Mouse (Mus musculus) forebrain, embryonic 11.5 days (tissue): ENCODE data around the gene Hrh2. TPM values are rescaled to one million over a fixed set of nuclear protein-coding genes. Genes with fewer than 3 reads are reported as not detected.

Source experiments
- ATAC-seq: fragments of 200-750 bp; cut with Nextera tagmentation; replicated peaks from 2 replicates; pipeline ENCODE4 v1.8.0; 2017; ENCODE audit warnings: moderate TSS enrichment; ENCODE audit not compliant: low FRiP score
- DNase-seq: peaks from one replicate; pipeline ENCODE4 v3.0.0-alpha.2; 2017; ENCODE audit warnings: low spot score
- H3K27ac ChIP-seq: fragments of 300-500 bp; sonication (generic); 2 replicates; pipeline ENCODE4 v1.5.1; 2014; ENCODE audit warnings: low read depth, low read length
- H3K27me3 ChIP-seq: fragments of 300-500 bp; sonication (generic); 2 replicates; pipeline ENCODE4 v1.6.1; 2014; ENCODE audit warnings: mild to moderate bottlenecking, low read length, mixed read lengths; ENCODE audit not compliant: control insufficient read depth, insufficient read depth
- H3K36me3 ChIP-seq: fragments of 300-500 bp; sonication (generic); 2 replicates; pipeline ENCODE4 v1.6.1; 2014; ENCODE audit warnings: mild to moderate bottlenecking, low read length, moderate library complexity, mixed read lengths; ENCODE audit not compliant: control insufficient read depth, insufficient read depth
- H3K4me1 ChIP-seq: fragments of 300-500 bp; sonication (generic); replicated peaks from 2 replicates; pipeline ENCODE4 v1.6.1; 2014; ENCODE audit warnings: low read length, mixed read lengths; ENCODE audit not compliant: control insufficient read depth, insufficient read depth
- H3K4me2 ChIP-seq: fragments of 300-500 bp; sonication (generic); 2 replicates; pipeline ENCODE4 v1.6.1; 2014; ENCODE audit warnings: low read depth, mild to moderate bottlenecking, low read length, moderate library complexity, mixed read lengths; ENCODE audit not compliant: severe bottlenecking
- H3K4me3 ChIP-seq: fragments of 300-500 bp; sonication (generic); 2 replicates; pipeline ENCODE4 v1.5.1; 2014; ENCODE audit warnings: low read depth, low read length
- H3K9ac ChIP-seq: fragments of 300-500 bp; sonication (generic); 2 replicates; pipeline ENCODE4 v1.6.1; 2014; ENCODE audit warnings: low read length
- H3K9me3 ChIP-seq: fragments of 300-500 bp; sonication (generic); 2 replicates; pipeline ENCODE4 v1.6.1; 2016; ENCODE audit warnings: low read length, mixed read lengths; ENCODE audit not compliant: control insufficient read depth
- WGBS: fragments of 180-500 bp; shearing (Covaris S2); extraction: QIAGEN DNeasy Blood & Tissue Kit; methylation state at CpG from one replicate; pipeline ENCODE4 v1.1.7; 2014; 5-methylcytosine and 5-hydroxymethylcytosine counted together
- polyA plus RNA-seq: library from polyadenylated mRNA; unstranded; fragments of >200 nt; fragmentation: Nextera tagmentation; extraction: Ambion mirVana; gene quantifications from 2 replicates; pipeline ENCODE4 v1.2.1, GENCODE M21; 2014

Gene Hrh2
- polyA plus RNA-seq, 1 experiment from 2014 or later: not detected

DNA sequence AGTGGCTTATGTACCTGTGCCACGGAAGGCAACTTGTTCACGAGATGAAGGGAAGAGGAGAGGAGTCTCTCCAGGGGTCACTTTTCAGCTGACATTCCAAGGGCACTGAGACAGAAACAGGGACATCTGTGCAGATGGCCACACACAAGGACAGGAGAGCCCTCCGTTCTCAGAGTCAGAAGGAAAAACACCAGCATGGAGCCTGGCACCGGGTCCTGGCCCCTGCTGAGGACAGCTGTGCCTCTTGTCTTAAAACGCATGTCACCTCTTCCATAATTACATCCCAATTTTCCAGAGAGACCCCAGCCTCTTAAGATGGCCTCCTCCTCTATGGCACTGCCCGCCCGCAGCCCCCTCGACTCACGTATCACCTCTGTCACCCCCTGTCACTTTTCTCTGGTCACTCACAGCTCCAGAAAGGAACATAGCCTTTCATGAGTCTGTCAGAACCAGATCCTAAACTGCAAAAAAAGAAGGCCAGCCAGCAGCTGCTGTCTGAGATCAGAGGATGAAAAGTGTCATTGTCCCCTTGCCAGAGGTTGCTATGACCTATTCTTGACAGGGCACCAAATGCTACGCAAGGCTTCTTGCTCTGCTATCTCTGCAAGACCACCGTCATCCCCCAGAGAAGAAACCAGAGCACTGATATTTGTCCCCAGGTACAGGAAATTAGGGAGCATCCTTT lies 59.8 kb downstream of the Hrh2 start:
- Histone ChIP-seq H3K4me2 (no peak overlapping the region), H3K9ac (no peak overlapping the region), H3K27ac (no peak overlapping the region), H3K9me3 (no peaks in the 10 kb centered on the region), H3K36me3 (no peaks in the 10 kb centered on the region), H3K4me3 (no peak overlapping the region), H3K4me1 (0 out of 2 replicates have a peak, but pooled peaks cover 5% of the 10 kb centered on the region), H3K27me3 (no peaks in the 10 kb centered on the region)
- WGBS: 83% methylated on average over 11 of the region's 11 CpGs
- no peak for ATAC-seq
- no peak for DNase-seq

- DNase-seq (no peak), ATAC-seq (no peak)
- Histone ChIP-seq H3K4me3 (no peak overlapping the region), H3K27ac (no peak overlapping the region), H3K36me3 (no peaks in the 10 kb centered on the region), H3K4me2 (no peak overlapping the region), H3K9me3 (no peaks in the 10 kb centered on the region), H3K4me1 (no peaks in the 10 kb centered on the region), H3K27me3 (no peaks in the 10 kb centered on the region), H3K9ac (no peak overlapping the region)
- 37% methylated on average over 10 of the region's 10 CpGs for WGBS
Measured at GRCm38 (mm10) chr13:54257580-54258223, 65.8 kb downstream of the Hrh2 start.

GRCm38 (mm10) chr13:54258231-54258743 lies 66.4 kb downstream of the Hrh2 start:
- Histone ChIP-seq H3K4me2 (no peak overlapping the region), H3K36me3 (no peaks in the 10 kb centered on the region), H3K27ac (no peak overlapping the region), H3K4me1 (no peaks in the 10 kb centered on the region), H3K27me3 (no peaks in the 10 kb centered on the region), H3K4me3 (no peak overlapping the region), H3K9ac (no peak overlapping the region), H3K9me3 (no peaks in the 10 kb centered on the region)
- ATAC-seq (no peak), DNase-seq (peak; percentile 31)
- WGBS: 38% methylated on average over 8 of the region's 8 CpGs

GRCm38 (mm10) chr13:54260318-54260717 lies 68.4 kb downstream of the Hrh2 start:
- 31% methylated on average over 8 of the region's 8 CpGs for WGBS
- no peaks in the 10 kb centered on the region for H3K27me3 ChIP-seq
- no peak overlapping the region for H3K27ac ChIP-seq
- no peak overlapping the region for H3K9ac ChIP-seq
- no peaks in the 10 kb centered on the region for H3K4me1 ChIP-seq
- DNase-seq (no peak), ATAC-seq (no peak)
- no peak overlapping the region for H3K4me3 ChIP-seq
- H3K4me2 ChIP-seq: no peak overlapping the region
- H3K9me3 ChIP-seq: no peaks in the 10 kb centered on the region
- no peaks in the 10 kb centered on the region for H3K36me3 ChIP-seq

- no peak overlapping the region for H3K4me2 ChIP-seq
- H3K27me3 ChIP-seq: no peaks in the 10 kb centered on the region
- no peak overlapping the region for H3K27ac ChIP-seq
- ATAC-seq: no peak
- peaks cover 3% of the 10 kb centered on the region; the same call in 1 of the 2 replicates for H3K4me1 ChIP-seq
- no peak overlapping the region for H3K4me3 ChIP-seq
- no peaks in the 10 kb centered on the region for H3K36me3 ChIP-seq
- H3K9me3 ChIP-seq: no peaks in the 10 kb centered on the region
- 92% methylated on average over 15 of the region's 15 CpGs for WGBS
- no peak for DNase-seq
- H3K9ac ChIP-seq: no peak overlapping the region
Measured at GRCm38 (mm10) chr13:54262741-54263510, 71.0 kb downstream of the Hrh2 start.

DNA sequence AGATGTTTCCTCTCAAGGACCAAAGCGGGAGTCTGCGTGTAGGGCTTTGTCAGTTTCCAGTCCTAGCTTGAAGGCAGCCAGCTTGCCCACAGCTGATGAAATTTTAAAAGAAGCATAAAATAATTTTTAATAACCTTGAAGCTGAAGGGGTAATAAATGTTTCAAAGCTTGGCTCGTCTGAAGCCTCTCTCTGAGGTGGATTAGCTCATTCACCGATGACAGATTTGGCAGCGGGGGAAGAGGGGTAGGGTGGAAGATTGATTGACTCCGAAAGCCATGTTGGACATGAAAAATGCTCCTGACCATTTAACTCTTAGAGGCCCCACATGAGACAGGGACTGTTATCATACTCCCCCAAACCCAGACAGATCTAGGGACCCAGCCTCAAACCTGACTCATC lies 71.7 kb downstream of the Hrh2 start:
- Histone ChIP-seq H3K9me3 (no peaks in the 10 kb centered on the region), H3K9ac (no peak overlapping the region), H3K4me3 (no peak overlapping the region), H3K27me3 (no peaks in the 10 kb centered on the region), H3K27ac (no peak overlapping the region), H3K4me2 (no peak overlapping the region), H3K4me1 (peaks cover 3% of the 10 kb centered on the region; the same call in 1 of the 2 replicates), H3K36me3 (no peaks in the 10 kb centered on the region)
- no peak for ATAC-seq
- DNase-seq: no peak
- 80% methylated on average over 6 of the region's 6 CpGs for WGBS

DNA sequence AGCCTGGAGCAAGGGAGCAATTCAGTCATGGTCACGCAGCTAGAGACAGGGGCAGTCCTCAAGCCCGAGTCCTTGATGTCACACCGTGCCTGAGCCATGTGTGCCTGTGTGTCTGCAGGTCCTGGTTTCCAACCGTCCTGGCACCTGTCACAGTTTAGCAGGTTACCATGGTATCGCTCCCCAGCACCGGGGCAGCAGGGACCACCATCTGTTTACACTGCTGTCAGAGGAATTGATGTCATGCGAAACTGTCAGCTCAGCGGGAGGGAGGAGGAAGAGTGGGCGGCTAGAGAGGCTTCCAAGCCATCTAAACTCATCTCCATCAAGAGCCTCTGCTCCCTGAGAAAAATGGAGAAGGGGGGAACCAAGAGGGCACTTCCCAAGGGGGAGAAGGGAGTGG lies 74.5 kb downstream of the Hrh2 start:
- no peak for ATAC-seq
- peak; percentile 56 for DNase-seq
- Histone ChIP-seq H3K9me3 (no peaks in the 10 kb centered on the region), H3K4me3 (no peak overlapping the region), H3K36me3 (no peaks in the 10 kb centered on the region), H3K4me1 (peaks cover 3% of the 10 kb centered on the region; the same call in 1 of the 2 replicates), H3K27ac (no peak overlapping the region), H3K4me2 (no peak overlapping the region), H3K27me3 (no peaks in the 10 kb centered on the region), H3K9ac (no peak overlapping the region)
- 46% methylated on average over 9 of the region's 9 CpGs for WGBS

- peaks cover 3% of the 10 kb centered on the region; the same call in 1 of the 2 replicates for H3K4me1 ChIP-seq
- no peak overlapping the region for H3K9ac ChIP-seq
- 76% methylated on average over 3 of the region's 3 CpGs for WGBS
- no peaks in the 10 kb centered on the region for H3K9me3 ChIP-seq
- DNase-seq (no peak), ATAC-seq (no peak)
- no peak overlapping the region for H3K4me2 ChIP-seq
- no peak overlapping the region for H3K27ac ChIP-seq
- H3K36me3 ChIP-seq: no peaks in the 10 kb centered on the region
- H3K27me3 ChIP-seq: no peaks in the 10 kb centered on the region
- H3K4me3 ChIP-seq: no peak overlapping the region
Measured at GRCm38 (mm10) chr13:54269087-54269486, 77.2 kb downstream of the Hrh2 start.
